29 mouse cellular contexts compared by ENCODE assay signal in genomic region chr2:59248806-59249205, GRCm38 (mm10).
DNase-seq lines count a peak whose midpoint lies in the region; ATAC-seq and TF ChIP-seq lines count a peak whose summit lies in the region.
"Had no signal": no experiment of that assay in that cellular context is flagged by ENCODE, and none has a peak within 500 bp of the region (broad histone marks: within the 10 kb centered on the region; RNA-seq: fewer than 3 reads in every experiment).

No protein-coding gene starts in this region.

- DNase-seq in heart, adult 11 months, result peak; percentile 9
- no peak for DNase-seq in heart, adult 18-20 months
- no peak for DNase-seq in liver, postnatal 0 days
- DNase-seq in liver (no peak), R1 (ENCODE audit: low read depth, low spot score) (peak; percentile 13)
- DNase-seq in lung, postnatal 4 days, result no peak
- DNase-seq: adrenal gland, adult 2 months; adrenal gland, postnatal 14 days; B cell, adult 2 months; cerebellum, adult 11 months; cerebellum, adult 2 months; cerebellum, adult 9-11 months; cerebellum, postnatal 25 days; forebrain, postnatal 0 days; gastrocnemius, adult 2 months; gastrocnemius, postnatal 14 days; heart, adult 2 months; heart, postnatal 14 days; heart, postnatal 4 days had no signal

- H3K9ac ChIP-seq in liver, postnatal 0 days (replicated peaks), result no peak overlapping the region
- no peak overlapping the region for H3K9ac ChIP-seq in midbrain, embryonic 13.5 days (replicated peaks)
- H3K9ac ChIP-seq: embryonic facial prominence, embryonic 12.5 days; embryonic facial prominence, embryonic 15.5 days; forebrain, postnatal 0 days; heart, embryonic 13.5 days; hindbrain, embryonic 14.5 days had no signal

- peak; percentile 92 for ATAC-seq in liver, postnatal 0 days
- no peak for ATAC-seq in midbrain, embryonic 13.5 days
- ATAC-seq: CD4-positive, CD25-positive, alpha-beta regulatory T cell, adult 4 months; forebrain, embryonic 14.5 days; forebrain, postnatal 0 days; hindbrain, postnatal 0 days; Patski had no signal

- H3K27ac ChIP-seq in liver, postnatal 0 days (ENCODE audit: low read depth), result 0 out of 2 replicates have a peak overlapping the region, but pooled peaks have one; percentile 8
- no peak overlapping the region for H3K27ac ChIP-seq in midbrain, embryonic 13.5 days
- H3K27ac ChIP-seq: embryonic facial prominence, embryonic 12.5 days; embryonic facial prominence, embryonic 15.5 days; gastrocnemius, adult 2 months; heart, adult 2 months; heart, embryonic 10.5 days; heart, embryonic 13.5 days; hindbrain, embryonic 14.5 days; hindbrain, postnatal 0 days had no signal

- no peaks in the 10 kb centered on the region for H3K9me3 ChIP-seq in liver, postnatal 0 days (ENCODE audit: low read length)
- H3K9me3 ChIP-seq in midbrain, embryonic 13.5 days, result no peaks in the 10 kb centered on the region
- H3K9me3 ChIP-seq: embryonic facial prominence, embryonic 12.5 days; embryonic facial prominence, embryonic 15.5 days; heart, embryonic 10.5 days; heart, embryonic 13.5 days had no signal

- H3K27me3 ChIP-seq in liver, postnatal 0 days (ENCODE audit: insufficient read depth, low read length), result no peaks in the 10 kb centered on the region
- H3K27me3 ChIP-seq in midbrain, embryonic 13.5 days, result no peaks in the 10 kb centered on the region
- H3K27me3 ChIP-seq: embryonic facial prominence, embryonic 12.5 days; embryonic facial prominence, embryonic 15.5 days; heart, embryonic 13.5 days; Patski had no signal

- TF ChIP-seq EP300 in liver, postnatal 0 days (IDR thresholded peaks at IDR 0.05; ENCODE audit: low read depth), result peak; percentile 80

- H3K4me3 ChIP-seq in liver, postnatal 0 days (ENCODE audit: low read depth, low read length), result no peak overlapping the region
- no peak overlapping the region for H3K4me3 ChIP-seq in midbrain, embryonic 13.5 days (replicated peaks)
- H3K4me3 ChIP-seq: embryonic facial prominence, embryonic 12.5 days; embryonic facial prominence, embryonic 15.5 days; gastrocnemius, adult 2 months; heart, adult 2 months; heart, embryonic 10.5 days; heart, embryonic 13.5 days had no signal

- TF ChIP-seq CTCF in liver, postnatal 0 days (IDR thresholded peaks at IDR 0.05; ENCODE audit: low read depth), result no peak

- WGBS in liver, postnatal 0 days (ENCODE audit: insufficient replicate concordance), result 61% methylated on average over 3 of the region's 3 CpGs
- 85% methylated on average over 3 of the region's 3 CpGs for WGBS in midbrain, embryonic 13.5 days

- no peak overlapping the region for H3K4me2 ChIP-seq in liver, postnatal 0 days (ENCODE audit: low read depth, low read length)
- H3K4me2 ChIP-seq in midbrain, embryonic 13.5 days (replicated peaks), result no peak overlapping the region
- H3K4me2 ChIP-seq: embryonic facial prominence, embryonic 12.5 days; embryonic facial prominence, embryonic 15.5 days; heart, embryonic 13.5 days; hindbrain, embryonic 14.5 days had no signal

- no peaks in the 10 kb centered on the region; the same call in 1 of the 2 replicates for H3K4me1 ChIP-seq in liver, postnatal 0 days (ENCODE audit: insufficient read depth)
- no peaks in the 10 kb centered on the region for H3K4me1 ChIP-seq in midbrain, embryonic 13.5 days (replicated peaks)
- H3K4me1 ChIP-seq: embryonic facial prominence, embryonic 12.5 days; embryonic facial prominence, embryonic 15.5 days; heart, embryonic 10.5 days had no signal

- H3K36me3 ChIP-seq in liver, postnatal 0 days (replicated peaks; ENCODE audit: insufficient read depth, low read length), result no peaks in the 10 kb centered on the region
- 0 out of 2 replicates have a peak, but pooled peaks cover under 1% of the 10 kb centered on the region for H3K36me3 ChIP-seq in midbrain, embryonic 13.5 days
- H3K36me3 ChIP-seq: embryonic facial prominence, embryonic 12.5 days; embryonic facial prominence, embryonic 15.5 days had no signal

Comparison
In these comparisons a context has a peak if more than half of its experiments do, and no peak if none do; other contexts are left out.
1. DNase-seq: peak in heart, adult 11 months (single experiment) and R1 (single experiment); none in heart, adult 18-20 months (0 of 2), liver, postnatal 0 days (single experiment), liver (single experiment) and lung, postnatal 4 days (0 of 2).